Mouse (Mus musculus) myocyte (in vitro differentiated cells): ENCODE data around the gene Dpp6.

ENCODE experiments used
- CEBPB ChIP-seq: IDR thresholded peaks from 2 replicates; pipeline ENCODE4 v1.6.1; 2011; ENCODE audit warnings: mild to moderate bottlenecking, moderate library complexity; ENCODE audit not compliant: poor library complexity, insufficient read depth, severe bottlenecking
- E2F4 ChIP-seq: IDR thresholded peaks from one replicate; pipeline ENCODE4 v1.6.1; 2011; ENCODE audit warnings: mild to moderate bottlenecking, control low read depth, moderate library complexity; ENCODE audit not compliant: insufficient read depth
- MAX ChIP-seq: IDR thresholded peaks from one replicate; pipeline ENCODE4 v1.6.1; 2011; ENCODE audit warnings: low read depth, mild to moderate bottlenecking, control low read depth
- MYOD1 ChIP-seq, 3 experiments: IDR thresholded peaks; one replicate each; pipeline ENCODE4 v1.6.1; 2011; ENCODE audit warnings: control low read depth in 2 of 3, low read depth in 2 of 3, mild to moderate bottlenecking in 2 of 3, moderate library complexity in 1 of 3; ENCODE audit not compliant: insufficient read length in 2 of 3, control insufficient read depth in 1 of 3
- MYOG ChIP-seq, 3 experiments: IDR thresholded peaks; one replicate each; pipeline ENCODE4 v1.6.1; 2011; ENCODE audit warnings: control low read depth in 2 of 3, low read depth in 2 of 3, mild to moderate bottlenecking in 2 of 3; ENCODE audit not compliant: insufficient read length in 2 of 3, control insufficient read depth in 1 of 3, insufficient read depth in 1 of 3
- POLR2A ChIP-seq: IDR thresholded peaks from one replicate; pipeline ENCODE4 v1.6.1; 2011; ENCODE audit warnings: low read depth, mild to moderate bottlenecking, control low read depth, moderate library complexity; ENCODE audit not compliant: insufficient read length
- POLR2AphosphoS2 ChIP-seq: IDR thresholded peaks from one replicate; pipeline ENCODE4 v1.6.1; 2011; ENCODE audit warnings: low read depth, control low read depth; ENCODE audit not compliant: insufficient read length
- REST ChIP-seq: IDR thresholded peaks from one replicate; pipeline ENCODE4 v1.6.1; 2011; ENCODE audit warnings: mild to moderate bottlenecking, control low read depth, moderate library complexity; ENCODE audit not compliant: insufficient read depth, insufficient read length
- TCF3 ChIP-seq: IDR thresholded peaks from one replicate; pipeline ENCODE4 v1.6.1; 2011; ENCODE audit warnings: low read depth, control low read depth; ENCODE audit not compliant: insufficient read length
- USF1 ChIP-seq: IDR thresholded peaks from one replicate; pipeline ENCODE4 v1.6.1; 2011; ENCODE audit warnings: low read depth, mild to moderate bottlenecking, control low read depth, moderate library complexity

GRCm38 (mm10) chr5:27716026-27716425 is 899.0 kb downstream of the Dpp6 start:
- no peak for TF ChIP-seq POLR2A
- no peak for TF ChIP-seq CEBPB
- no peak for TF ChIP-seq MAX
- TF ChIP-seq TCF3 = no peak
- TF ChIP-seq POLR2AphosphoS2 = no peak
- no peak for TF ChIP-seq REST
- no peak for TF ChIP-seq E2F4
- TF ChIP-seq USF1 = no peak
- TF ChIP-seq MYOG (IDR thresholded peaks at IDR 0.05; ENCODE audit: control insufficient read depth in 1 of 3, insufficient read depth in 1 of 3, insufficient read length in 2 of 3, low read depth in 2 of 3) = no peak
- TF ChIP-seq MYOD1 (IDR thresholded peaks at IDR 0.05; ENCODE audit: control insufficient read depth in 1 of 3, insufficient read length in 2 of 3, low read depth in 2 of 3) = no peak
